Mouse (Mus musculus) thymus, adult 2 months (tissue): ENCODE measurements around the gene 4933402J07Rik. TPM values are rescaled to one million over a fixed set of nuclear protein-coding genes. Genes with fewer than 3 reads are reported as not detected.

Experiments used
- DNase-seq: peaks from one replicate; pipeline ENCODE4 v3.0.0; 2021
- H3K27ac ChIP-seq: fragments of 200-500 bp; 2 replicates; pipeline ENCODE4 v1.5.1; 2012; ENCODE audit warnings: low read length, control low read depth; ENCODE audit not compliant: control insufficient read depth, insufficient read depth
- H3K27me3 ChIP-seq: fragments of 200-500 bp; 2 replicates; pipeline ENCODE4 v1.6.1; 2012; ENCODE audit warnings: mild to moderate bottlenecking, low read length, moderate library complexity, mixed read lengths; ENCODE audit not compliant: control insufficient read depth, insufficient read depth
- H3K36me3 ChIP-seq: fragments of 200-500 bp; 2 replicates; pipeline ENCODE4 v1.6.1; 2012; ENCODE audit warnings: mild to moderate bottlenecking, low read length, moderate library complexity; ENCODE audit not compliant: control insufficient read depth, insufficient read depth
- H3K4me1 ChIP-seq: fragments of 200-500 bp; replicated peaks from 2 replicates; pipeline ENCODE4 v1.6.1; 2012; ENCODE audit warnings: low read length; ENCODE audit not compliant: control insufficient read depth, insufficient read depth
- H3K4me3 ChIP-seq: fragments of 200-500 bp; 2 replicates; pipeline ENCODE4 v1.5.1; 2012; ENCODE audit warnings: mild to moderate bottlenecking, low read length, control low read depth, moderate library complexity; ENCODE audit not compliant: control insufficient read depth, insufficient read depth
- CTCF ChIP-seq: fragments of 200-500 bp; IDR thresholded peaks from 2 replicates; pipeline ENCODE4 v1.5.1; 2012; ENCODE audit warnings: mild to moderate bottlenecking, control low read depth, low read length, moderate library complexity, borderline replicate concordance; ENCODE audit not compliant: control insufficient read depth, poor library complexity, insufficient read depth; ENCODE audit errors: extremely low read depth
- POLR2A ChIP-seq: fragments of 200-500 bp; IDR thresholded peaks from 2 replicates; pipeline ENCODE4 v1.6.1; 2012; ENCODE audit warnings: mild to moderate bottlenecking, low read length, control low read depth, moderate library complexity; ENCODE audit not compliant: control insufficient read depth, poor library complexity, insufficient read depth; ENCODE audit errors: extremely low read depth
- WGBS: fragments of 180-500 bp; shearing (Covaris S2); methylation state at CpG from one replicate; pipeline ENCODE4 v1.1.7; 2018; 5-methylcytosine and 5-hydroxymethylcytosine counted together
- polyA plus RNA-seq: library from polyadenylated mRNA; depleted of rRNA; stranded (reverse); fragments of >200 nt; gene quantifications from 2 replicates; pipeline ENCODE4 v1.2.3, GENCODE M21; 2012

4933402J07Rik gene
- polyA plus RNA-seq, 1 experiment, result not detected

- H3K4me3 ChIP-seq, result no peak overlapping the region
- no peak for TF ChIP-seq POLR2A
- no peak for TF ChIP-seq CTCF
- H3K27me3 ChIP-seq, result no peaks in the 10 kb centered on the region
- WGBS, result 27% methylated on average over 13 of the region's 13 CpGs
- H3K4me1 ChIP-seq, result no peaks in the 10 kb centered on the region
- no peaks in the 10 kb centered on the region for H3K36me3 ChIP-seq
- H3K27ac ChIP-seq, result no peak overlapping the region
- no peak for DNase-seq
Measured at GRCm38 (mm10) chr8:87569706-87570563, 6.3 kb downstream of the 4933402J07Rik start.

DNA sequence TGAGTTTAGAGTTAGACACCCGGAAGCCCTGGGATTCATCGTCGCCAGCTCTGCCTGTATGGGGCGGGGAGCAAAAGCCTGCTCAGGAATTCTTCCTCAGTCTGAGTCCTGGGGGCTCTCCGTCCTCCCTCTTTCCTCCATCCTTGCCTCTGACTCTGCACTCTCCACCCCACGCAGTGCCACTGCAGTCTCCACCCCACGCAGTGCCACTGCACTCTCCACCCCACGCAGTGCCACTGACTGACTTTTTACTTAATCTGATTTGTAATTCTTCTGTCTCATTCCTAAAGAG lies 6.9 kb downstream of the 4933402J07Rik start:
- no peaks in the 10 kb centered on the region for H3K27me3 ChIP-seq
- 13% methylated on average over 8 of the region's 8 CpGs for WGBS
- H3K36me3 ChIP-seq, result no peaks in the 10 kb centered on the region
- no peak for TF ChIP-seq POLR2A
- H3K4me1 ChIP-seq, result no peaks in the 10 kb centered on the region
- no peak overlapping the region for H3K4me3 ChIP-seq
- DNase-seq, result no peak
- H3K27ac ChIP-seq, result no peak overlapping the region

- WGBS, result 14% methylated on average over 7 of the region's 7 CpGs
- Histone ChIP-seq H3K4me1 (no peaks in the 10 kb centered on the region), H3K4me3 (no peak overlapping the region), H3K27ac (no peak overlapping the region), H3K27me3 (no peaks in the 10 kb centered on the region), H3K36me3 (no peaks in the 10 kb centered on the region)
- no peak for DNase-seq
- TF ChIP-seq CTCF (no peak), POLR2A (no peak)
Measured at GRCm38 (mm10) chr8:87570880-87571279, 7.2 kb downstream of the 4933402J07Rik start.

- Histone ChIP-seq H3K4me3 (no peak overlapping the region), H3K36me3 (no peaks in the 10 kb centered on the region), H3K4me1 (no peaks in the 10 kb centered on the region), H3K27ac (no peak overlapping the region), H3K27me3 (no peaks in the 10 kb centered on the region)
- WGBS, result 0% methylated on average over 2 of the region's 2 CpGs
- TF ChIP-seq POLR2A, result no peak
- TF ChIP-seq CTCF, result peak; percentile 59; the same call in 1 of the 2 replicates
- peak; percentile 37 for DNase-seq
Measured at GRCm38 (mm10) chr8:87594272-87594671, 30.6 kb downstream of the 4933402J07Rik start.

DNA sequence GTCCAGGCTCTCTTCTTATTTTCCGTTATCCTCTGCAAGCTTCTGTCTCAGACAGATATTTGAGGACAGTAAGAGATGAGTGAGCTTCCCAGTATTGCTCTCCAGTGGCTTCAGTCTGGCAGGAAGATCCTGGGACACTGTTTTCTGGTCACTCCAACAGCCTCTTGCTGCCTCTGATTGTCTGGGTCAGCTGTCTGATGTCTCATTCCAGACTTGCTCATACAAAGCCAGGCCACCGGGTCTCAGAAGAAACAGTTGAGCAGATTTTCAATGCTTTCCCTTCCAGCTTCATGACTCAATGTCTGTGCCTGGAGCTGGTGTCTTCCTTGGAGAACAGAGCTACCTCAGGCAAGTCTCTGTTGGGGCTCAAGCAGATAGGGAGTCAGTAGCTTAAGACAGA lies 39.1 kb downstream of the 4933402J07Rik start:
- no peaks in the 10 kb centered on the region for H3K4me1 ChIP-seq
- H3K27me3 ChIP-seq, result no peaks in the 10 kb centered on the region
- H3K36me3 ChIP-seq, result no peaks in the 10 kb centered on the region
- TF ChIP-seq CTCF (no peak), POLR2A (no peak)
- H3K27ac ChIP-seq, result no peak overlapping the region
- H3K4me3 ChIP-seq, result no peak overlapping the region
- WGBS, result 73% methylated on average over 2 of the region's 2 CpGs
- DNase-seq, result no peak

GRCm38 (mm10) chr8:87609110-87609509 lies 45.5 kb downstream of the 4933402J07Rik start:
- WGBS, result 94% methylated on average over 7 of the region's 7 CpGs
- Histone ChIP-seq H3K4me3 (no peak overlapping the region), H3K4me1 (no peaks in the 10 kb centered on the region), H3K27me3 (no peaks in the 10 kb centered on the region), H3K27ac (no peak overlapping the region), H3K36me3 (no peaks in the 10 kb centered on the region)
- DNase-seq, result no peak
- TF ChIP-seq POLR2A (no peak), CTCF (no peak)
